Mouse (Mus musculus) neural tube, embryonic 11.5 days (tissue): ENCODE measurements around the gene Efcab2. TPM values are rescaled to one million over a fixed set of nuclear protein-coding genes. Genes with fewer than 3 reads are reported as not detected.

Experiments used
- ATAC-seq: fragments of 200-750 bp; cut with Nextera tagmentation; 2 replicates; pipeline ENCODE4 v1.8.0; 2017; ENCODE audit warnings: moderate number of reproducible peaks, mild to moderate bottlenecking, moderate TSS enrichment, moderate library complexity; ENCODE audit not compliant: insufficient read depth, low FRiP score, low TSS enrichment
- DNase-seq: peaks from one replicate; pipeline ENCODE4 v3.0.0-alpha.2; 2015; ENCODE audit warnings: low spot score
- H3K27ac ChIP-seq: fragments of 300-500 bp; sonication (generic); 2 replicates; pipeline ENCODE4 v1.5.1; 2014; ENCODE audit warnings: low read depth, mild to moderate bottlenecking, low read length
- H3K27me3 ChIP-seq: fragments of 300-500 bp; sonication (generic); 2 replicates; pipeline ENCODE4 v1.6.1; 2014; ENCODE audit warnings: mild to moderate bottlenecking, low read length, mixed read lengths; ENCODE audit not compliant: control insufficient read depth, insufficient read depth
- H3K36me3 ChIP-seq: fragments of 300-500 bp; sonication (generic); 2 replicates; pipeline ENCODE4 v1.6.1; 2014; ENCODE audit warnings: mild to moderate bottlenecking, low read length, moderate library complexity, mixed read lengths; ENCODE audit not compliant: control insufficient read depth, insufficient read depth
- H3K4me1 ChIP-seq: fragments of 300-500 bp; sonication (generic); 2 replicates; pipeline ENCODE4 v1.6.1; 2014; ENCODE audit warnings: low read length, mixed read lengths; ENCODE audit not compliant: control insufficient read depth, insufficient read depth
- H3K4me2 ChIP-seq: fragments of 300-500 bp; sonication (generic); 2 replicates; pipeline ENCODE4 v1.6.1; 2014; ENCODE audit warnings: low read depth, mild to moderate bottlenecking, moderate library complexity
- H3K4me3 ChIP-seq: fragments of 300-500 bp; sonication (generic); 2 replicates; pipeline ENCODE4 v1.5.1; 2014; ENCODE audit warnings: low read depth, low read length
- H3K9ac ChIP-seq: fragments of 300-500 bp; sonication (generic); 2 replicates; pipeline ENCODE4 v1.6.1; 2014; ENCODE audit warnings: mild to moderate bottlenecking, low read length
- H3K9me3 ChIP-seq: fragments of 300-500 bp; sonication (generic); 2 replicates; pipeline ENCODE4 v1.6.1; 2016; ENCODE audit warnings: low read length; ENCODE audit not compliant: control insufficient read depth
- WGBS: fragments of 180-500 bp; shearing (Covaris S2); extraction: QIAGEN DNeasy Blood & Tissue Kit; methylation state at CpG from one replicate; pipeline ENCODE4 v1.1.7; 2014; 5-methylcytosine and 5-hydroxymethylcytosine counted together
- polyA plus RNA-seq: library from polyadenylated mRNA; unstranded; fragments of >200 nt; fragmentation: Nextera tagmentation; extraction: Ambion mirVana; gene quantifications from 2 replicates; pipeline ENCODE4 v1.2.1, GENCODE M21; 2014

The Efcab2 gene
- 6.8 and 9.5 TPM in 2 replicates for polyA plus RNA-seq

- peak within 1 kb of the TSS; percentile 100 for H3K27ac ChIP-seq
- DNase-seq (peak; percentile 95), ATAC-seq (peak; percentile 97)
- peak within 1 kb of the TSS; percentile 66 for H3K4me3 ChIP-seq
- no peaks in the 10 kb centered on the region for H3K36me3 ChIP-seq
- H3K9me3 ChIP-seq: no peaks in the 10 kb centered on the region
- peak within 1 kb of the TSS; percentile 67 for H3K4me2 ChIP-seq
- WGBS: under 1% methylated on average over 69 of the region's 70 CpGs
- H3K9ac ChIP-seq: peak within 1 kb of the TSS; percentile 97
- no peaks in the 10 kb centered on the region for H3K27me3 ChIP-seq
- no peaks in the 10 kb centered on the region for H3K4me1 ChIP-seq
Observed at GRCm38 (mm10) chr1:178405951-178406711, at the start of gene Efcab2. TSS of gene Efcab2 (plus strand) at chr1:178406085.

GRCm38 (mm10) chr1:178357776-178358710 is 47.8 kb upstream of the Efcab2 start:
- Histone ChIP-seq H3K4me3 (no peak overlapping the region), H3K4me1 (no peaks in the 10 kb centered on the region), H3K27ac (no peak overlapping the region), H3K9me3 (no peaks in the 10 kb centered on the region), H3K27me3 (no peaks in the 10 kb centered on the region), H3K9ac (no peak overlapping the region), H3K36me3 (no peaks in the 10 kb centered on the region), H3K4me2 (no peak overlapping the region)
- ATAC-seq (no peak), DNase-seq (no peak)
- 74% methylated on average over 12 of the region's 12 CpGs for WGBS

- WGBS: 85% methylated on average over 11 of the region's 11 CpGs
- Histone ChIP-seq H3K9ac (no peak overlapping the region), H3K9me3 (no peaks in the 10 kb centered on the region), H3K4me2 (no peak overlapping the region), H3K27me3 (no peaks in the 10 kb centered on the region), H3K4me1 (no peaks in the 10 kb centered on the region), H3K4me3 (no peak overlapping the region), H3K27ac (no peak overlapping the region), H3K36me3 (no peaks in the 10 kb centered on the region)
- DNase-seq (no peak), ATAC-seq (no peak)
Observed at GRCm38 (mm10) chr1:178360264-178360663, 45.6 kb upstream of the Efcab2 start.

- WGBS: 63% methylated on average over 2 of the region's 2 CpGs
- DNase-seq (no peak), ATAC-seq (no peak)
- no peak overlapping the region for H3K9ac ChIP-seq
- H3K4me1 ChIP-seq: no peaks in the 10 kb centered on the region
- H3K4me2 ChIP-seq: no peak overlapping the region
- H3K9me3 ChIP-seq: no peaks in the 10 kb centered on the region
- H3K27me3 ChIP-seq: no peaks in the 10 kb centered on the region
- H3K27ac ChIP-seq: no peak overlapping the region
- H3K36me3 ChIP-seq: no peaks in the 10 kb centered on the region
- no peak overlapping the region for H3K4me3 ChIP-seq
Observed at GRCm38 (mm10) chr1:178360702-178361101, 45.2 kb upstream of the Efcab2 start.

DNA sequence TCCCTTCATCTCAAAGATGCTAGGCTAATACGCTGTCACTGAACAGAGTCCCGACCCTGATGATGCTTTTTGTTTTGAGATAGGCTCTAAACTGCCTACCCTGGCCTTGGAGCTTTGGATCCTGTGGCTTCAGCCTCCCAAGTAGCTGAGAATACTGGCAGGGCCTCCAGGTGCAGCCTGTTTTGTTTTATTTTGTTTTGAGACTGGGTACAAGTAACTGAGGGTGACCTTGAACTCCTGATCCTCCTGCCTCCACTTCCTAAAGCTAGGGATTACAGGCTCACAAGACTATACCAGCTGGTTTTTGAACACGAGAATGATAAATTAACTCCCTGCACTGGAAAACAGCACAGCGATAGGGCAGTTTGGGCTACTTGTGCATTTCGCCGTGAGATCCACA is 40.7 kb upstream of the Efcab2 start:
- WGBS: 83% methylated on average over 6 of the region's 6 CpGs
- Histone ChIP-seq H3K9me3 (no peaks in the 10 kb centered on the region), H3K27ac (no peak overlapping the region), H3K36me3 (no peaks in the 10 kb centered on the region), H3K4me1 (0 out of 2 replicates have a peak, but pooled peaks cover 4% of the 10 kb centered on the region), H3K27me3 (no peaks in the 10 kb centered on the region), H3K9ac (no peak overlapping the region), H3K4me2 (no peak overlapping the region), H3K4me3 (no peak overlapping the region)
- DNase-seq: no peak
- no peak for ATAC-seq

GRCm38 (mm10) chr1:178368121-178368520 is 37.8 kb upstream of the Efcab2 start:
- H3K36me3 ChIP-seq: no peaks in the 10 kb centered on the region
- 0 out of 2 replicates have a peak, but pooled peaks cover 4% of the 10 kb centered on the region for H3K4me1 ChIP-seq
- no peak for DNase-seq
- H3K9ac ChIP-seq: no peak overlapping the region
- H3K27ac ChIP-seq: no peak overlapping the region
- no peak for ATAC-seq
- H3K4me2 ChIP-seq: no peak overlapping the region
- no peak overlapping the region for H3K4me3 ChIP-seq
- no peaks in the 10 kb centered on the region for H3K27me3 ChIP-seq
- WGBS: 75% methylated on average over 6 of the region's 6 CpGs
- no peaks in the 10 kb centered on the region for H3K9me3 ChIP-seq

DNA sequence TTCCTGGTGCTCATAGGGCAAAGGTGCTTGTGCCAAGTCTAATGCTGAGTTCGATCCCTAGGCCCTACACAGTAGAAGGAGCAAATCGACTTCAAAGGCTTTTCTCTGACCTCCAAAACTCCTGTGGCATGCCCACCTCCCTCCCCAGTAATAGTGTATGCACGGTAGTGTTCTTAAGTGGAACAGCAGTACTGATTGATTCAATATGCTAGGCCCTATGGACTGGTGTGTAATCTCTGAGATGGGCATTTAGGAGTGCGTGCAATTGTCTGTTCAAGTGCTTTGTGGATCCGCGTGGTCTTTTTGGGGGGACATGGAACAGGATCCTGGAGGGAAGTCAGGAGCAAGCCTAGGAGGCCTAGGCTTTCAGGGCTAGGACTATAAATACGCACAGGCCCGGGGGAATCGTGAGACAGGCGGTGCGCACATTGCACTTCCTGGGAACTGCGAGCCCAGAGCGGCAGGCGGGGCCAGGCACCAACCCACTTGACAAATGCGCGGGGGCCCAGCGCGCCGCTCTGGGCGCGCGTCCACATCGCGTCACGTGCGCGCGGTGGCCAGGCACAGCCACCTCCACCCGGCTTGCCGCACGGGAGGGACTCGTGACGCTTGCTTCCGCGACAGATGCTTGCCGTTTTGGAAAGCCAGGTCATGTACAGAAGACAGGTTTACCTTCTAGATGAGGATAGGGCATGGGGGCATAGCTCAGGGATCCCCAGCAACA is 37.2 kb upstream of the Efcab2 start:
- H3K36me3 ChIP-seq: no peaks in the 10 kb centered on the region
- H3K4me3 ChIP-seq: peak overlapping the region; percentile 42
- H3K9me3 ChIP-seq: no peaks in the 10 kb centered on the region
- peak overlapping the region; percentile 81 for H3K4me2 ChIP-seq
- DNase-seq (peak; percentile 90), ATAC-seq (peak; percentile 94)
- H3K27ac ChIP-seq: peak overlapping the region; percentile 47
- 0 out of 2 replicates have a peak, but pooled peaks cover 4% of the 10 kb centered on the region for H3K4me1 ChIP-seq
- WGBS: 4% methylated on average over 36 of the region's 36 CpGs
- peak overlapping the region; percentile 63 for H3K9ac ChIP-seq
- H3K27me3 ChIP-seq: no peaks in the 10 kb centered on the region

- no peaks in the 10 kb centered on the region for H3K9me3 ChIP-seq
- H3K9ac ChIP-seq: peak overlapping the region; percentile 63
- H3K27me3 ChIP-seq: no peaks in the 10 kb centered on the region
- peak overlapping the region; percentile 42 for H3K4me3 ChIP-seq
- H3K4me1 ChIP-seq: 0 out of 2 replicates have a peak, but pooled peaks cover 4% of the 10 kb centered on the region
- peak; percentile 55 for DNase-seq
- H3K4me2 ChIP-seq: peak overlapping the region; percentile 81
- peak; percentile 74 for ATAC-seq
- 2% methylated on average over 11 of the region's 11 CpGs for WGBS
- H3K27ac ChIP-seq: peak overlapping the region; percentile 47
- H3K36me3 ChIP-seq: no peaks in the 10 kb centered on the region
Observed at GRCm38 (mm10) chr1:178369272-178369651, 36.6 kb upstream of the Efcab2 start.
